Mouse (Mus musculus) splenic B cell, adult 2 months (primary cell): ENCODE data around the gene Angel2.
A peak's percentile ranks its signal among the peaks of the same experiment; 100 is the strongest.

Experiments
- DNase-seq: peaks from one replicate; pipeline ENCODE4 v3.0.0-alpha.2; 2011; ENCODE audit warnings: low read depth, low spot score
- H3K27me3 ChIP-seq: 2 replicates; pipeline ENCODE4 v1.6.1; 2012; ENCODE audit warnings: mild to moderate bottlenecking, low read length, moderate library complexity, mixed read lengths; ENCODE audit not compliant: control insufficient read depth, poor library complexity, insufficient read depth, severe bottlenecking
- H3K36me3 ChIP-seq: 2 replicates; pipeline ENCODE4 v1.6.1; 2012; ENCODE audit warnings: mild to moderate bottlenecking, low read length, moderate library complexity, mixed read lengths; ENCODE audit not compliant: control insufficient read depth, poor library complexity, insufficient read depth, severe bottlenecking

The Angel2 gene

DNA sequence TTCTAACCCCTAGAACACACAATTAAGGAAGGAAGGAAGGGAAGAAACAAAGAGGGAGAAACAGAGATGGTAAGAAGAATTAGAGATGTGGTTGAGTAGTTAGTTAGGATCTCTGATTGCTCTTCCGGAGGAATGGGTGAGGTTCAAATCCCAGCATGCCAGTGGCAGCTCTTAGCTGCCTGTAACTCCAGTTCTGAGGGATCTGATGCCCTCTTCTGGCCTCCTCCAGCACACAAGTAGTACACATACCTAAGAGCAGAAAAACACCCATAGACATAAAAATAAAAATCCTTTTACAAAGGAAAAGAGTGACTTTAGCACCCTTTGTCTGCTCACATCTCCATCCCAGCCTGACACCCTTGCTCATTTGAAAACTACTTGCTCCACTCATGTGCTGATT is 12.3 kb upstream of the Angel2 start:
- H3K27me3 ChIP-seq = no peaks in the 10 kb centered on the region
- no peak for DNase-seq
- no peaks in the 10 kb centered on the region for H3K36me3 ChIP-seq

DNA sequence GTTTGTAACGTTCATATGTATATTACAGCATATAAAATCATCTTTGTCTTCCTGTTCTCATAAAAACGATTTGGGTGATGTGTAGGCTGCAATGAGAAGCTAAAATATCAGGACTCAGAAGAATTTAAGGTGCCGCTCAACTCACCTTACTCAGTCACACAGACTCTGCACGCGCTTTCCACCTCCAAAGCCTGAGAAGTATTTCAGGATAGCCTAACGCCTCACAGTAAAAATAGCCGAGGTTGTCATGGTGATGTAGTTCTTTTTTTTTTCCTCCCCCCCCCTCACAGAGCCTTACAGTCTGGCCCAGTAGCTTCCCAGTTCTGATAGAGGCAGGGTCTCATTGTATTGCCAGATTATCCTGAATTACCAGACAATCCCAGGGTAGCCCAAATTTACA is 6.0 kb upstream of the Angel2 start:
- no peak for DNase-seq
- no peaks in the 10 kb centered on the region for H3K27me3 ChIP-seq
- no peaks in the 10 kb centered on the region for H3K36me3 ChIP-seq

DNA sequence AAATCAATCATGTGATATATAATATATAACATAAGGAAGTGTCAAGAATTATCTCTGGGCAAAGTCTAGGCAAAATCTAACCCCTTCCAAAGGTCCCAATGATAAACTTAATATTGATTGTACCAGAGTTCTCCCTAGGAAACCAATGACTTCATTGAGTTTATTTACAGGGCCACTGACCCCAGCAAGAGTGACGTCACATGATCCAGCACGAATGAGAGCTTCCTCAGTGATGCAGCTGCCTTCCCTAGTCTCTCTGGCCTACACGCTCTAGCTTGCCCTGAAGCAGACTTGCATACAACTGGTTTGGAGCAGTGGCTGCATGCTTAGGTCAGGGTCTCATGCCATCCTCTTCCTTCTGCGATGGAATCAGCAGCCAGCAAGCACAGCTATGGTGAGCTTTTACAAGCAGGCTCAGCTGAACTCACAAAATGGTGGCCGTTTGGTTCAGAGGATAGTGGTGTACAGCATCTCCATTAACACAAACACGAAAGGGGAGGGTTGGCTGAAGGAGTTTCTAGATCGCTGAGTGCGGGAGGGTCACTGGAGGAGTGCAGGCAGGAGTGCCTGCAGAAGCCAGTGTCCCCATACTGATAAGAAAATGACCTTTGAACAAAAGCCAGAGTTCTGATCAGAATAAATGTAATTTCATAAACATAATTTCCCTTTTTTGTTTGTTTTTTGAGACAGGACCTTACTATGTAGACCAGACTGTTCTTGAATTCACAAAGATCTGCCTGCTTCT is 5.0 kb upstream of the Angel2 start:
- no peak for DNase-seq
- H3K36me3 ChIP-seq = no peaks in the 10 kb centered on the region
- H3K27me3 ChIP-seq = no peaks in the 10 kb centered on the region

- no peak for DNase-seq
- no peaks in the 10 kb centered on the region for H3K27me3 ChIP-seq
- no peaks in the 10 kb centered on the region for H3K36me3 ChIP-seq
Observed at GRCm38 (mm10) chr1:190927311-190927710, 2.4 kb downstream of the Angel2 start.

DNA sequence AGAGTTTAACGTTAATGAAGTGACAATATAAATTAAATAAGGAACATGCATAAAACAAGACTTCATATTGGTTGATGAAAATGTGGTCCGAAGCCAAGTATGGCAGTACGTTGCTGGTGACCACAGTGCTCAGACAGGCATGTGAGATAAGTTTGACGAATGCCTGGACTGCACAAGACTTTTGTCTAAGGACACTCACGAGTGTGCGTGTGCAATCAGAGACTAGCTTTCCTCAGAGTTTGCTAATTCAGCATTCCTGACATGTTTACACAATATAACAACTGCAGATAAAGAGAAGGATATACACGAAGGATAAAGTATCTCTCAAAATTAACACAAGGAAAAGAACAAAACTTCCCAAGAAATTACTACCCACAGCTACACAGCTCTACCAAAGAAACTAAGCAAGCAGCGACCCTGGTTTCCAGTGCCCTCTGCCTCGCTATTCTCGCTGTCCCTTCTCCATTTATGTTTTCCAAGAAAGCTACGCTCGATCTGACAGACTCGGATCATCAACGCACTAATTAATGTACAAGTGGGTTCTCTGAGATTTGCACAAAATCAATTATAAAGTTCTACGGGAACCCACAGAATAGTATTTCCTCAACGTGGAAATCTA is 2.9 kb downstream of the Angel2 start:
- H3K27me3 ChIP-seq = no peaks in the 10 kb centered on the region
- peaks cover 2% of the 10 kb centered on the region; the same call in 1 of the 2 replicates for H3K36me3 ChIP-seq
- peak; percentile 29 for DNase-seq

- Histone ChIP-seq H3K27me3 (no peaks in the 10 kb centered on the region), H3K36me3 (peaks cover 3% of the 10 kb centered on the region; the same call in 1 of the 2 replicates)
- peak; percentile 99 for DNase-seq
Observed at GRCm38 (mm10) chr1:190928370-190929009, 3.6 kb downstream of the Angel2 start.

DNA sequence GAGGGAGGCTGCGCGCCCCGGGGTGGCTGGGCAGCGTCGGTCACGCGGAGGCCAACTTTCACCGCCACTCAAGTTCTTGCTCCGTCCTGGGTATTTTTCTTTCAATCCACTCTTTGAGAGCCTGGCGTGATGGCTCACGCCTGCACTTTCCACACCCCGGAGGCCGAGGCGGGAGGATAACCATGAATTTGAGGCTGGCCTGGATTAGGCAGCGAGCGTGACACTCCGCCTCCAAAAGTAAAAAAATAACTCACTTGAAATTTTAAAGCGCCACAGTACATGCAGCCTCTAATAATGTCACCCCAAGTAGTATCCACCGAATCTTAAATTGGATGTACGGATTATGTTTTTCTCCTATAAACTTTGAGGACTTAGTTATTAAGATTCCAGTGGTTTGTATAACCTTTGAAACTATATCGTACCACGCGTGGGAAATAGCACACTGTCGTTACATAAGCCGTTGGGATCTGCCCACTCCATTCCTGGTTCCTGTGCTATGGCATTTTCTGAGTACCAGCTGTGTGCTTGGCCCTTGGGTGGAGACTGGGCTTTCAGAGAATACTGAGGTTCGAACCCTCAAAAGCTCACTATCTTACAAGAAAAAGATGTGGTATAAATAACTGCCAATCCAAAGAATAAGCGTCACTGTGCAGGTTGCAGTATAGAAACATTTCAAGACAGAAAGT is 4.2 kb downstream of the Angel2 start:
- DNase-seq = peak; percentile 14
- peaks cover 6% of the 10 kb centered on the region for H3K36me3 ChIP-seq
- H3K27me3 ChIP-seq = no peaks in the 10 kb centered on the region

- Histone ChIP-seq H3K36me3 (peaks cover 7% of the 10 kb centered on the region), H3K27me3 (no peaks in the 10 kb centered on the region)
- no peak for DNase-seq
Observed at GRCm38 (mm10) chr1:190930181-190930580, 5.3 kb downstream of the Angel2 start.

- Histone ChIP-seq H3K27me3 (no peaks in the 10 kb centered on the region), H3K36me3 (peaks cover 24% of the 10 kb centered on the region)
- no peak for DNase-seq
Observed at GRCm38 (mm10) chr1:190939803-190940202, 14.9 kb downstream of the Angel2 start.

DNA sequence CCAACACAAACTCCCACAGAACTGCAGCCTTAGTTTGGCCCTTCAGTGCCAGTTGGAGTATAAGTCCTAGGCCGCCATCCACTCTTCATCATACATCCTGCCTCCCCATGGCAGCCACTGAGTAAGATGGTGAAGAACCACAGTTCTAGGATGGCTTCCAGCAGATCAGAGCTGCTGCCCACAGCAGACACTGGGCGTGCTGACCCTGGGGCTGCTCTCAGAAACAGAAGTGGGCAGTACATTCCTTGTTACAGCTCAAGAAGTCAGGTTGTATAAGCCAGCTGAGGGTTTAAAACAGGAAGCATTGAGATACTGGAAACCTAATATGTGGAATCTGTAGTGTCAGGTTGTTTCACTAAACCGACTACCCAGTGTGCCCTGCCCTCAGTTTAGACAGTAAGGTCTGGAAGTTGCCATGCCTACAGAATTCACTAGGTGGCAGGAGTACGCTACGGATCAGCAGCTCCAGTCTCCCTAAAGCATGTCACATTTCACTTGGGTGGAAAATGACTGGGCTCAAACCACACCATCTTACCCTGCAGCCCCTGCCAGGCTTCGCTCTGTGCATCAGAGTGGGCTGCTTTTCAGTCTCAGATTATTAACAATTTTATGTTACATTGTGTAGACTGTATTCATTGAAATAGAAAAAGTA is 19.3 kb downstream of the Angel2 start:
- peak; percentile 76 for DNase-seq
- H3K27me3 ChIP-seq = no peaks in the 10 kb centered on the region
- peaks cover 22% of the 10 kb centered on the region for H3K36me3 ChIP-seq

DNA sequence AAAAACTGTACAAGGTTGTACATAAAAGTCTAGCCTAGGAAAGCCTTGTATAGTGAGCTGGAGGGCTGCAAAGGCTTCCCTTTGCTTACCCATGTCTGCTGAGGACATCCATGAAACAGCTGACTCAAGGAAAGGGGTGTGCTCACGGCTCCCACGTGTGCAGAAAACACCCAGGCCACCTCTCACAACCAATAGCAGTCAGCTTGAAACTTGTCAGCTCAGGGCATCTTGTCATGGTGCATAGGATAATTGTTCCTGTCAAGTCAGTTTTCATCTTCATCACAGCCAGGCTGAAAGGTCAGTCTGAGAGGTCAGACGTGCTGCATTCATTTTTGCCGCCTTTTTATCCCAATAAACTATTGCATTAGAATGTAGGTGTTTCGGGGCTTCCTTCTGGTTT is 23.1 kb downstream of the Angel2 start:
- H3K27me3 ChIP-seq = no peaks in the 10 kb centered on the region
- H3K36me3 ChIP-seq = peaks cover 8% of the 10 kb centered on the region

DNA sequence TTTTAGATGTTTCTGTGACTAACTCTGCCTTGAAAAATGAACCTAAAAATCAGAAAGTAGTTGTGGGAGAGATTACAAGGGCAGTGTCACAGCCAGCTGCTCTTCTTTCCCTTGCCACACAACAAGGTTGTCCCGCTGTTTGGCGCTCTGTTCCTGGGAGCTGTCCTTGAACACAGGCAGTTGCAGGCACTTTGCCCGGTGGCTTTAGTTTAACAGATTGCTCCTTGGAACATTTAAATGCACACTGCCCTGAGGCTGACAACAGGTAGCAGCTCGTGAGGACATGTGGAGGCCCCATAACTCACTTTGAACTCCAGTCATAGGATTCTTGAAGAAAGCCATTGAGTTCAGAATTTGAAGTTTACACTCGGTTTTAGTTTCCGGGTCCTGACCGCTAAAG is 23.5 kb downstream of the Angel2 start:
- no peak for DNase-seq
- Histone ChIP-seq H3K27me3 (no peaks in the 10 kb centered on the region), H3K36me3 (peaks cover 6% of the 10 kb centered on the region)

More for the DNA sequence above, 23.1 kb downstream of the Angel2 start:
- no peak for DNase-seq

GRCm38 (mm10) chr1:190948846-190949245 is 23.9 kb downstream of the Angel2 start:
- Histone ChIP-seq H3K36me3 (peaks cover 4% of the 10 kb centered on the region), H3K27me3 (no peaks in the 10 kb centered on the region)
- DNase-seq = no peak

DNA sequence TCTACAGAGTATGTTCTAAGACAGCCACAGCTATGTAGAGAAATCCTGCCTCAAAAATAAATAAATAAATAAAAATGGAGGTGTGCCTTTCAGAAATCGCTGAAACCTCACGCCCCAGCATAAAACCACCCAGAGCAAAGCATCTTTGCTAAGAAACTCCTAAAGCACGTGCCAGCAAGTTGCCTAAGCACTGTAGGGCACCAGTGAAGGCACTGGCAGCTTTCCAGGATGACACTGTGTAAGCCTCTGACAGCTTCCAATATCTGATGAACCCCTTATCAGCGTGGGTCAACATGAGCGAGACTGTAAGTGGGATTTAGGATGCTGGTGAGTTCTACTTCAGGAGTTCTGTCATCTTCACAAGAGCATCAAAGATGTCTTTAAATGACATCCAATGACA is 26.1 kb downstream of the Angel2 start:
- DNase-seq = no peak
- Histone ChIP-seq H3K36me3 (no peaks in the 10 kb centered on the region), H3K27me3 (no peaks in the 10 kb centered on the region)
